Mouse (Mus musculus) neural tube, embryonic 15.5 days (tissue): Measurements from ENCODE around the gene Zfp280c. TPM values are rescaled to one million over a fixed set of nuclear protein-coding genes. Genes with fewer than 3 reads are reported as not detected.

Source experiments
- ATAC-seq: fragments of 200-750 bp; cut with Nextera tagmentation; 2 replicates; pipeline ENCODE4 v1.8.0; 2017; ENCODE audit warnings: mild to moderate bottlenecking, moderate TSS enrichment, moderate library complexity; ENCODE audit not compliant: low FRiP score
- H3K27ac ChIP-seq: fragments of 300-500 bp; sonication (generic); replicated peaks from 2 replicates; pipeline ENCODE4 v1.5.1; 2015; ENCODE audit warnings: mild to moderate bottlenecking, inconsistent platforms
- H3K27me3 ChIP-seq: fragments of 300-500 bp; sonication (generic); replicated peaks from 2 replicates; pipeline ENCODE4 v1.6.1; 2015; ENCODE audit warnings: inconsistent platforms
- H3K36me3 ChIP-seq: fragments of 300-500 bp; sonication (generic); 2 replicates; pipeline ENCODE4 v1.6.1; 2015; ENCODE audit warnings: inconsistent platforms
- H3K4me1 ChIP-seq: fragments of 300-500 bp; sonication (generic); 2 replicates; pipeline ENCODE4 v1.6.1; 2015; ENCODE audit warnings: inconsistent platforms
- H3K4me2 ChIP-seq: fragments of 300-500 bp; sonication (generic); 2 replicates; pipeline ENCODE4 v1.6.1; 2015; ENCODE audit warnings: inconsistent platforms, mild to moderate bottlenecking, moderate library complexity
- H3K4me3 ChIP-seq: fragments of 300-500 bp; sonication (generic); replicated peaks from 2 replicates; pipeline ENCODE4 v1.5.1; 2015; ENCODE audit warnings: mild to moderate bottlenecking, inconsistent platforms
- H3K9ac ChIP-seq: fragments of 300-500 bp; sonication (generic); replicated peaks from 2 replicates; pipeline ENCODE4 v1.6.1; 2015; ENCODE audit warnings: mild to moderate bottlenecking, inconsistent platforms
- H3K9me3 ChIP-seq: fragments of 300-500 bp; sonication (generic); replicated peaks from 2 replicates; pipeline ENCODE4 v1.6.1; 2016; ENCODE audit warnings: inconsistent platforms
- WGBS: fragments of 180-500 bp; shearing (Covaris S2); methylation state at CpG from one replicate; pipeline ENCODE4 v1.1.7; 2015; ENCODE audit warnings: mixed read lengths; 5-methylcytosine and 5-hydroxymethylcytosine counted together
- polyA plus RNA-seq: library from polyadenylated mRNA; unstranded; fragments of >200 nt; fragmentation: Nextera tagmentation; extraction: Ambion mirVana; gene quantifications from 2 replicates; pipeline ENCODE4 v1.2.1, GENCODE M21; 2015

Zfp280c gene
- polyA plus RNA-seq = 7.2 and 7.9 TPM in 2 replicates

DNA sequence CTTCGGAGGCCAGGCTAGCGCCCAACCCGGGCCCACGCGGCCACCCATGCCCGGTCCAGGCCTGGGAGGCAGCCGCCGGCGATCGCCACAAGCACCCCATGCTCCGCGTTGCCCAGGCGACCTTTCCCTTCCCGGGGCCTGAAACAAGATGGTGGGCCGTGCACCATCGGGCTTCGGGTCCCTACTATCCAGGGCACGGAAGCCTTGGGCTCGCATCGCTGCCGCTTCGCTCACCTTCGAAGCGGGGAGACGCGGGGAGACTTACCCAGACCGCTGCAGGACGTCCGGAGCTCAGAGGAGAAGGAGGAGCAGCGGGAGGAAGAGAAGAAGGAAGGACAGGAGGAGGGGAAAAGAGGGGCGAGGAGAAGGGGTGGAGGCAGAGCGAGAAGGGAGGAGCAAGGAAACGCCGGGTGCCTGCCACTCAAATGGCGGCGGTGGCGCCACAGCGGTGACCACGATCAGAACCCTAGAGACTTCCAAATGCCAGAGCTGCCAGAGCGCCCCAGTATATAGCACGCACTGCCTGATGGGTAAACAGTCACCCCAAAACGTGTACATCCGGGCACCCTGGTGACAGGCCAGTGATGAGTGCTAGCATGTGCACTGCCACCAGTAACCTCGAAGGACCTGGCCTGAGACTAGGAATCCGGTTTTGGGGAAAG lies at the start of gene Zfp280c:
Gene Zfp280c, minus strand, starts transcription at position 406 of the 662 bp plus-strand sequence.
- WGBS = 21% methylated on average over 45 of the region's 45 CpGs
- Histone ChIP-seq H3K36me3 (no peaks in the 10 kb centered on the region), H3K4me2 (peak within 1 kb of the TSS; percentile 49), H3K27ac (peak within 1 kb of the TSS; percentile 89), H3K27me3 (no peaks in the 10 kb centered on the region), H3K4me3 (peak within 1 kb of the TSS; percentile 62), H3K9me3 (no peaks in the 10 kb centered on the region), H3K9ac (peak within 1 kb of the TSS; percentile 65), H3K4me1 (peaks cover 6% of the 10 kb centered on the region; the same call in 1 of the 2 replicates)
- ATAC-seq = peak; percentile 93

DNA sequence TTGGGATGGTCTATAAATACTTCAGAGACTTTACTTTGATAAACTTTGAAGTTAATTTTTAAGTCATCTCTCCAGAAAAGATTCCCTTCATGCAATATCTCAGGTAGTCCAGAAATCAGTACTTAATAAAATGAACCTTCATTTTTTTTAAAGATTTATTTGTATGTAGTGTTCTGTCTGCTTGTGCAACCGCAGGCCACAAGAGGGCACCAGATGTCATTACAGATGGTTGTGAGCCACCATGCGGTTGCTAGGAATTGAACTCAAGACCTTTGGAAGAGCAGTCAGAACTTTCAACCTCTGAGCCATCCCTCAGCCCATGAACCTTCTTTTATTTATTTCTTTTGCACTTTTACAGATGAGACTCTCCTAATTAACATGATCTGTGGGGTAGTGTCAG lies 42.7 kb upstream of the Zfp280c start:
- H3K27ac ChIP-seq = no peak overlapping the region
- no peaks in the 10 kb centered on the region for H3K27me3 ChIP-seq
- no peak overlapping the region for H3K4me3 ChIP-seq
- H3K9me3 ChIP-seq = no peaks in the 10 kb centered on the region
- H3K4me2 ChIP-seq = no peak overlapping the region
- H3K36me3 ChIP-seq = 0 out of 2 replicates have a peak, but pooled peaks cover 2% of the 10 kb centered on the region
- 61% methylated on average over 2 of the region's 2 CpGs for WGBS
- no peak for ATAC-seq
- H3K4me1 ChIP-seq = no peaks in the 10 kb centered on the region
- no peak overlapping the region for H3K9ac ChIP-seq

DNA sequence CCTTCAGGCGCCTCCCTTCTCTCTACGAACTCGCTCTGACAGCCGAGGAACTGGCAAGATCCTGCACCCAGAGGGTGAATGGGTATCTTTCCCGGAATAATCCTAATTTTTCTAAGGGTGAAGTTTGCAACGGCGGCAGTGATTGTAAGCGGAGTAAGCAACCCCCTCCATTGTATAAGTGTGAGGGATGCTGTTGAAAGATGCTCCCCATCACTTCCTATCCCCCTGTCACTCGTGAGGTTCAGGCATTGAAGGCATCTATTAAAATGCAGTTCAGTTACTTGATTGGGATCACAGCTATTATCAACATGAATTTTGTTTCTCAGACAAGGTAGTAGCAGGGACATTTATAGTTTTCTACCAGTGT lies 29.7 kb upstream of the Zfp280c start:
- H3K9me3 ChIP-seq = no peaks in the 10 kb centered on the region
- H3K9ac ChIP-seq = peak overlapping the region; percentile 54
- peak overlapping the region; percentile 54 for H3K4me3 ChIP-seq
- peak overlapping the region; percentile 53 for H3K4me2 ChIP-seq
- WGBS = 24% methylated on average over 9 of the region's 9 CpGs
- peak; percentile 51 for ATAC-seq
- H3K27me3 ChIP-seq = no peaks in the 10 kb centered on the region
- no peaks in the 10 kb centered on the region for H3K36me3 ChIP-seq
- H3K27ac ChIP-seq = peak overlapping the region; percentile 89
- H3K4me1 ChIP-seq = peaks cover 4% of the 10 kb centered on the region

DNA sequence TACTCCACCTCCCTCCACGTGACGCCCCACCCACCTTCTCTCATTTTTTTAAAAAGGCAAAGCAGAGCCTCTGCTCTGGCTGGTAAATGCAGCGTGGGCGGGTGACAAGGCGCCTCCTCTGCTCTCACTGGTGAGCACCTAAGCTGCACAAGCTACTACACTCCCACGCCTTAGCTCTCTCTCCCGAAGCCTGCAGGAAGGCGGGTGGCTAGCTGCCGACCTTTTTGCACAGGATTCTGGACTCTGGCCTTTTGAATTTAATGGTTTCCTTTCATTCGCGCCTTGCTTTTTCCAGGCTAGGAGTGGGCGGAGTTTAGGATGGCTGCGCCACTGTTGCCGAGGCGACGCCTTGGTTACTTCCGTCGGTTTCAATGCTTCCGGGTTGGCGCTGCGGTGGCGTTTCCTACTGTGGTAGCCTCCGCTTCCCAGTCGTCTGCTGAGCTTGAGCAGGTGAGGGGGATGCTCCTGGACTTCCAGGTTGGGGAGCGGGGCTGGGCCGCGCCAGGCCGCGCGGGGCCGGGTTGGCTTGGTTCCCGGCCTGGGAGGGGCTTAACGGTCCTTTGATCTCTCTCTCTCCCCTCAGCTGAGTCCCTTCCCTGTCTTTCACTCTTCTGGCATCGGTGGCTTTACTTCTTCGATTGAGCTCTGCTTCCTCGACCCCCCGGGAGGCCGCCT lies 29.2 kb upstream of the Zfp280c start, which contains the start of gene Slc25a14:
Gene Slc25a14, plus strand, starts transcription at position 35 of the 675 bp plus-strand sequence.
- peak within 1 kb of the TSS; percentile 53 for H3K4me2 ChIP-seq

DNA sequence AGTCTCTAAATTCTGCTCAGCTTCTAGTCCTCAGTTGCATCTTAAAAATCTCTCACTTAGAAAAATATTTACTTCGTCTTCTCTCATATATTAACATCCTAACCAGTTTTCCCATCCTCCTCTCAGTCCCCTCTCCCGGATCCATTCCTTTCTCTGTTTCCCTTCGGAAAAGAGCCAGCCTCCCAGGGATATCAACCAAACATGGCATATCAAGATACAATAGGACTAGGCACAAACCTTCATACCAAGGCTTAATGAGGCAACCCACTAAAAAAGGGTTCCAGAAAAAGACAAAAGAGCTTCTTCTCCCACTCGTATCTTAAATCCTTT lies 28.7 kb upstream of the Zfp280c start:
- Histone ChIP-seq H3K27ac (peak overlapping the region; percentile 89), H3K4me2 (peak overlapping the region; percentile 53), H3K36me3 (no peaks in the 10 kb centered on the region), H3K9me3 (no peaks in the 10 kb centered on the region), H3K4me3 (peak overlapping the region; percentile 54), H3K9ac (peak overlapping the region; percentile 53; the same call in 1 of the 2 replicates), H3K27me3 (no peaks in the 10 kb centered on the region), H3K4me1 (peaks cover 4% of the 10 kb centered on the region)
- WGBS = 24% methylated on average over 4 of the region's 4 CpGs
- ATAC-seq = peak; percentile 59

More for the DNA sequence above, 29.2 kb upstream of the Zfp280c start, which contains the start of gene Slc25a14:
- WGBS = 21% methylated on average over 36 of the region's 38 CpGs
- peaks cover 4% of the 10 kb centered on the region for H3K4me1 ChIP-seq
- H3K4me3 ChIP-seq = peak within 1 kb of the TSS; percentile 54
- ATAC-seq = peak; percentile 98
- no peaks in the 10 kb centered on the region for H3K27me3 ChIP-seq
- H3K36me3 ChIP-seq = no peaks in the 10 kb centered on the region
- H3K9me3 ChIP-seq = no peaks in the 10 kb centered on the region
- peak within 1 kb of the TSS; percentile 89 for H3K27ac ChIP-seq
- peak within 1 kb of the TSS; percentile 54 for H3K9ac ChIP-seq

DNA sequence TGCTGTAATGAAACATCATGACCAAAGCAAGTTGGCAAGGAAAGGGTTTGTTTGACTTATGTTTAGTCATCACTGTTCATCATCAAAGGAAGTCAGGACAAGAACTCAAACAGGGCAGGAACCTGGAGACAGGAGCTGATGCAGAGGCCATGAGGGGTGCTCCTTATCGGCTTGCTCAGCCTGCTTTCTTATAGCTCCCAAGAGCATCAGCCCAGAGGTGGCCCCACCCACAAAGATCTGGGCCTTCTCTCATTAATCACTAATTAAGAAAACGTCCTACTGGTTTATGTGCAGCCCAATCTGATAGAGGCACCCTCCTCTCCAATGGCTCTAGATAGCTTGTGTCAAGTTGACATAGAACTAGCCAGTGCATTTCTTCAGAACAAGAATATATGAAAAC lies 10.6 kb upstream of the Zfp280c start:
- H3K9ac ChIP-seq = no peak overlapping the region
- H3K27ac ChIP-seq = no peak overlapping the region
- no peak overlapping the region for H3K4me3 ChIP-seq
- H3K36me3 ChIP-seq = no peaks in the 10 kb centered on the region
- H3K27me3 ChIP-seq = no peaks in the 10 kb centered on the region
- ATAC-seq = no peak
- H3K4me2 ChIP-seq = no peak overlapping the region
- no peaks in the 10 kb centered on the region for H3K9me3 ChIP-seq
- no peaks in the 10 kb centered on the region for H3K4me1 ChIP-seq
- WGBS = 49% methylated on average over 2 of the region's 2 CpGs

DNA sequence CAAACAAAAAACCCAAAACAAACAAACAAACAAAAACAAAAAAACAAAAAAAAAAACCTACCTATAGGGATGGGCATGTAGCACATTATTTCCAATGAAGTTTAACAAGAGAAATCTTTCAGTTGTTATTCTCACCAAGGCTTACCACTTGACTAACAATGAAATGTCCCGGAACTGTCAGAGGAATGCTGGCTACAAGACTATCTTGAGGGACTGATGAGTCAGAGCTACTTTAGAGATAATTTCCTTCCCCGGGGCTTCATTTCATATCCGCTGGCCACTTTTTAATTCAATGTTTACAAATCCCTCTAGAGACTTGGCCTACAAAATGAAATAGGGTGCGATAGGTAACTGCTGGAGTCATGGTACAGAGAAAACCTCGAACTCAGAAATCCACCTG lies 2.6 kb upstream of the Zfp280c start:
- H3K9me3 ChIP-seq = no peaks in the 10 kb centered on the region
- ATAC-seq = no peak
- peaks cover 6% of the 10 kb centered on the region; the same call in 1 of the 2 replicates for H3K4me1 ChIP-seq
- no peak overlapping the region for H3K9ac ChIP-seq
- H3K4me2 ChIP-seq = no peak overlapping the region
- 95% methylated on average over 5 of the region's 5 CpGs for WGBS
- H3K27ac ChIP-seq = no peak overlapping the region
- H3K4me3 ChIP-seq = no peak overlapping the region
- H3K36me3 ChIP-seq = no peaks in the 10 kb centered on the region
- no peaks in the 10 kb centered on the region for H3K27me3 ChIP-seq

DNA sequence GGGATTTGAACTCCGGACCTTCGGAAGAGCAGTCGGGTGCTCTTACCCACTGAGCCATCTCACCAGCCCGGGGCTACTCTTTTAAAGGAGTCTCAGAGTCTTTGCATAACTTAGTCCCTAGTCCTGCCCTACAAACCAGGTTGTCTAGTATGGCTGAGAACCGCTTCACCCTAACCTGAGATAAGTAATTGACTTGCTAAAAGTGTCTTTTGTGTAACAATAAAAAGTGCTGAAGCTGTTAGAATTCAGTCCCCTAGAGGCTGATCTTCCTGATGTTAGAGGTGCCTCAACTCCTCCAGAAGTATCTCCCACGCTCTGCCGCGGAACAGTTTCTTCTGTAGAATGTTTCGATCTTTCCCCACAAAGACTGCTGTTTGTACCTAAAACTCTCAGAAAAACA lies 1.7 kb upstream of the Zfp280c start:
- 84% methylated on average over 9 of the region's 9 CpGs for WGBS
- H3K9ac ChIP-seq = no peak overlapping the region
- H3K27me3 ChIP-seq = no peaks in the 10 kb centered on the region
- no peak overlapping the region for H3K4me3 ChIP-seq
- peaks cover 6% of the 10 kb centered on the region; the same call in 1 of the 2 replicates for H3K4me1 ChIP-seq
- no peaks in the 10 kb centered on the region for H3K9me3 ChIP-seq
- no peak overlapping the region for H3K27ac ChIP-seq
- ATAC-seq = no peak
- H3K4me2 ChIP-seq = no peak overlapping the region
- no peaks in the 10 kb centered on the region for H3K36me3 ChIP-seq

DNA sequence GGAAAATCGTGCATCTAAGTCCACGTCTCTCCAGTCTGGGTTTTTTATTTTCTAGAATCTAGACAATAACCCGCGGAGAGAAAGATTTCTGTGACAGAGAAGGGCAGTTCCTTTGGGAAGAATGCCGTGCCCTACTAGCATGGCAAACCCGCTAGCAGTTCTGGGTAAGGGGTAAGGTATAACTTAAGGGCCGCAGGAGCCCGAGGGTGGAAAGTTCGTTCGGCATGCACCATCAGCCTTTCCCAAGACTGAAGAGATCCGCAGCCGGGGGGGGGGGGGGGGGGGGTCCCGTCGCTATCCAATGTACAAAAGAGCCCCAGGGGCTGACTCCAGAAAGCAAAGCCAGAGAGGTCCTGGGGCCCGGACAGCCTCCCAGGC lies 594 bp downstream of the Zfp280c start:
- Histone ChIP-seq H3K4me1 (peaks cover 6% of the 10 kb centered on the region; the same call in 1 of the 2 replicates), H3K9ac (peak overlapping the region; percentile 65), H3K9me3 (no peaks in the 10 kb centered on the region), H3K4me3 (peak overlapping the region; percentile 62), H3K27ac (peak overlapping the region; percentile 89), H3K27me3 (no peaks in the 10 kb centered on the region), H3K4me2 (peak overlapping the region; percentile 49), H3K36me3 (no peaks in the 10 kb centered on the region)
- peak; percentile 63 for ATAC-seq
- WGBS = 19% methylated on average over 13 of the region's 15 CpGs

DNA sequence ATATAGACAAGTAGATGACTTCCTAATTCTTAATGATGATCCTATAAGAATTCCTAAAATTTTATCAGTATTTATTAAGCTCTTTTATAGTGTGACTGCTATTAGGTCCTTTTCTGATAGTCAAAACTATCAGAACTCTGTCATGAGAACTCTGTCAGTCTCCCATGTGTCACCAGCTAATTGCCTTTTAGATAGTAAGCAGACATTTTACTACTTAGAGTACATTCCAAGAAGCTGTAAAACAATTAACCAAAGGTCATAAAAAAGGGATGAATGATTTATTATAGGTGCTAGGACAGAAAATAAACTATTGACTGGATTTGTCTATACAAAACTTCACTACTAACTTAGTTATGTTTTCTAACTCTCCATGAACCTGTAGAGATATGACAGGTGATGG lies 11.0 kb downstream of the Zfp280c start:
- Histone ChIP-seq H3K36me3 (0 out of 2 replicates have a peak, but pooled peaks cover 2% of the 10 kb centered on the region), H3K27ac (no peak overlapping the region), H3K27me3 (no peaks in the 10 kb centered on the region), H3K9me3 (no peaks in the 10 kb centered on the region), H3K4me1 (no peaks in the 10 kb centered on the region), H3K4me2 (no peak overlapping the region), H3K9ac (no peak overlapping the region), H3K4me3 (no peak overlapping the region)
- no peak for ATAC-seq

DNA sequence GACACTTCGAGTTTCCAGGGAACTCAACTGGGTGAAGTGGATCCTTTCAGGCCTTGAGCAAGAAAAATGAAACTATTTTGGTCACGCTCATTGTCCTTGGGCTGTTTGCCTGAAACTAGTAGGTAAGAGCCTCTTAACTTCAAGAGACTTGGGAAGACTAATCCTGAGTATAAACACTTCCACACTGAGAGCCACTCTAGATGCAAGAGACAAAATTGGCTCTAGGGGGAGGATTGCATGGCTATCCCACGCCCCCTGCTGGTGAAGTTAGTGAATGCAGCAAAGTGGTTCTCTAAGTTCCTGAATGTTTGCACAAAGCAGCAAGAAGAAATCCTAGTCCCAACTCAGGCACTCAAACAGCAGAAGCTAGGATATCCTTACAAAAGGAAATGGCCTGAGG lies 62.1 kb downstream of the Zfp280c start:
- ATAC-seq = peak; percentile 24; the same call in 1 of the 2 replicates

DNA sequence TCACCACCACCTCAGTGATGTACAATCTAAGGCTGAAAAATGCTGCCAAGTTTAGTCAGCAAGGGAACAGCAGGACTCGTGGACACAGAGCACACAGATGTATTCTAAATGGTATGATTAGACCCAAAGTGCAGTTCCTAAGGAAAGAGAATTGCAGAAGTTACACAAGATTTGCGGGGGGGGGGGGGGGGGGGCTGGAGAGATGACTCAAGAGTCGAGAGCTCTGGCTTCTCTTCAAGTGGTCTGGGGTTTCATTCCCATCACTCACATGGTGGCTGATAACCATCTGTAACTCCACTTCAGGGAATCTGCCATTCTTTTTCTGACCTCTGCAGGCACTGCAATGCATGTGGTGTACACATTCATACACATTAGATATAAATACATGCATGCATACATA lies 67.9 kb downstream of the Zfp280c start:
- Histone ChIP-seq H3K9ac (no peak overlapping the region), H3K4me2 (no peak overlapping the region), H3K36me3 (no peaks in the 10 kb centered on the region), H3K9me3 (no peaks in the 10 kb centered on the region), H3K27ac (no peak overlapping the region), H3K4me1 (peaks cover 18% of the 10 kb centered on the region), H3K4me3 (no peak overlapping the region), H3K27me3 (no peaks in the 10 kb centered on the region)
- WGBS = 69% methylated on average over 2 of the region's 3 CpGs
- no peak for ATAC-seq

More for the DNA sequence above, 62.1 kb downstream of the Zfp280c start:
- no peaks in the 10 kb centered on the region for H3K4me1 ChIP-seq
- H3K27me3 ChIP-seq = no peaks in the 10 kb centered on the region
- H3K9ac ChIP-seq = no peak overlapping the region
- H3K36me3 ChIP-seq = no peaks in the 10 kb centered on the region
- H3K9me3 ChIP-seq = no peaks in the 10 kb centered on the region
- no peak overlapping the region for H3K4me3 ChIP-seq
- WGBS = 45% methylated on average over 3 of the region's 3 CpGs
- no peak overlapping the region for H3K4me2 ChIP-seq
- no peak overlapping the region for H3K27ac ChIP-seq
